Mouse (Mus musculus): Measurements from ENCODE around the gene Foxk2.

DNA sequence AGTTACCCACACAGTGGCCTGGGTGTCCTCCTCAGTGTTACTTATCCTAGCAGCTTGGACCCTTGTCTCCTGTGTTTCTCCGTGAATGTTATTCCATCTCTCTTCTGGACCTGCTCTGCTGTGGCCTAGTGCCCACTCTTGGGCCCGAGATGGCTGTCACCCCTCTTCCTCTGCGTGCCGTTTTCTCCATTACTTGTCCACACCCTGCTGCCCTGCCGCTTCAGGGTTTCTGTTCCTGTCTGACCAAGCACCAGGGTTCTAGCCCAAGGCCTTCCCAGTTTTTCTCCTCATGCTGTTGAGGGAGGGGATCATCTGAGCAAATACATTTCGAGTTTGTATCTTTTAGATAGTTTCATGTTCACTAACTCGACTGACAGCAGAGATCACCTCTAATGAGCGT, 17.7 kb downstream of the Foxk2 start:
- TF ChIP-seq POLR2A (IDR thresholded peaks at IDR 0.05; ENCODE audit: control insufficient read depth, low read depth, low read length): no peak
- no peak for TF ChIP-seq CTCF (IDR thresholded peaks at IDR 0.05; ENCODE audit: control insufficient read depth, insufficient read depth, insufficient replicate concordance, low read depth, low read length)

Data from testis, adult 2 months (tissue).